Mouse (Mus musculus) frontal cortex, postnatal 14 days (tissue): ENCODE data around the gene Fam151b.

Source experiments
- DNase-seq, 2 experiments: peaks; one replicate each; pipeline ENCODE4 v3.0.0; 2022; ENCODE audit warnings: low spot score in 2 of 2

Gene Fam151b

GRCm38 (mm10) chr13:92483852-92484463 is at the start of gene Fam151b:
Gene Fam151b, minus strand, starts transcription at chr13:92484015.
- peak; percentile 80 to 89 for DNase-seq

DNA sequence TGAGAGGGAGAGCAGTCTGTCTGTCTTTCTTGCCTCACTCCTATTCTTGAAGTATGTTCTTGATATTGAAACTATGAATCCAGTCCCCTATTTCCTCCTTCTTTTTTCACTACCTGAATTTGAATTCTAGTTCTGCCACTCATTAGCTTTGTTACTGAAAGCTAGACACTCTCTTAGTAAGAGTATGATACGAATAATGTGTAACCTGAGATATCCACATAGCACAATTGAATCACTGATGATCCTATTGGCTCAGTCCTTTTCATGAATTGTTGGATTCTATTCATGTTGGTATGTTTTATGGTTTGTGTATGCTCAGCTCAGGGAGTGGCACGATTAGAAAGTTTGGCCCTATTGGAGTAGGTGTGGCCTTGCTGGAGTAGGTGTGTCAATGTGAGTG is 48.4 kb upstream of the Fam151b start:
- no peak for DNase-seq

DNA sequence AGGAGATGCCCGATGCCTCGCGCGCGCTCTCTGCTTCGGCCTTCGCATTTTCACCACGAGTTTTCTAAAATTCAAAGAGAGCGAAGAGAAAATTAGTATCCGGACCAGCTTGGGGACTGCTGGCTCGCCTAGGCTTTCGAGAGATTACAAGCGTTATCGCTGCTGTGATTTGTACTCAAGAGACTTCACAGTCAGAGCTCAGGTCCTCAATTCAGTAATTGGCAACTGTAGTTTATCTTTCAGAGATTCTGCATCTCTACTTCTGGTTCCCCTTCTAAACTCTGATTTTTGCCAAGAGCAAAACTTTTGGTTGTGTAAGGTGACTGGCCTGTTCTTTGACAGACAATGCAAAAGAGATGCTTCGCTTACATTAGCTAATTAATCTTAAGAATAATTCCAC is 47.4 kb upstream of the Fam151b start:
- DNase-seq = no peak

GRCm38 (mm10) chr13:92530721-92531211 is 47.0 kb upstream of the Fam151b start, which contains the start of gene Zfyve16:
Gene Zfyve16, minus strand, starts transcription at chr13:92530868.
- DNase-seq = peak; percentile 89 to 96

- no peak for DNase-seq
Measured at GRCm38 (mm10) chr13:92529828-92530720, 46.3 kb upstream of the Fam151b start.

- no peak for DNase-seq
Measured at GRCm38 (mm10) chr13:92523178-92523813, 39.5 kb upstream of the Fam151b start.

DNA sequence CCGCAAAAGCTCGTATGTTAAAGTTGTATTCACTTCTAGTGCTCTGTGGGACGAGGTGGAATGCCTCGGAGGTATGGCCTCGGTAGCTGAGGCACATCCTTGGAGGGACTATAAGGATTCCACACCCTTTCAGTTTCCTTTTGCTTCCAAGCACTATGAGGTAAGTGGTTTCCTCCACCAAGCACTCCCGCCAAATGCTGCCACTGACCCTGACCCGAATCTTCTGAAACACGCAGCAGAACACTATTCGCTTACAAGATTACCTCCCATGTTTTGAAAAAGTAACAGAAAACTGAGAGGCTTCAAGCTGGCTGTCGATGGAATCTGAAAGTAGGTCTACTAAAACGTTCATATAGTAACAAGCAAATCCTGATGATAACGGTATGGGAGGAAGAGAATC is 21.1 kb upstream of the Fam151b start:
- DNase-seq = no peak

DNA sequence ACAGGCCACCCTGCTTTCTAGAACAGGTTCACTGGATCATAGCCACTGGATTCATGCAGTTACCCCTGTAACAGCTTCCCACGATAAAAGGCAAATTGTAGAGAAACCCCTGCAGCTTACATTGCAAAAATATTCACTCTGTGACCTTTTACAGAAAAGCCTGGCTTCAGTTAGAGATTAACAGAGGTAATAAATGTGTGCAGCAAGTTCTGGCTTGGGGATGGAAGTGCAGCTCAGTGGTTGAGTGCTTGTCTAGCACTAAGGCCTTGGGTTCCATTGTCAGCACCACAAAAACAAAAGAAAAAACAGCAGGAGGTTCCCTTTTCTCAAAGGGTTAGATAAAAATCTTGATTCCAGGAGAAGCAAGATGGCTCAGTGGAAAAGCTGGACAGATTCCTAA is 8.1 kb upstream of the Fam151b start:
- DNase-seq = no peak

- no peak for DNase-seq
Measured at GRCm38 (mm10) chr13:92490817-92491216, 7.0 kb upstream of the Fam151b start.

- peak; percentile 20 to 21 for DNase-seq
Measured at GRCm38 (mm10) chr13:92483348-92483747, 467 bp downstream of the Fam151b start.

DNA sequence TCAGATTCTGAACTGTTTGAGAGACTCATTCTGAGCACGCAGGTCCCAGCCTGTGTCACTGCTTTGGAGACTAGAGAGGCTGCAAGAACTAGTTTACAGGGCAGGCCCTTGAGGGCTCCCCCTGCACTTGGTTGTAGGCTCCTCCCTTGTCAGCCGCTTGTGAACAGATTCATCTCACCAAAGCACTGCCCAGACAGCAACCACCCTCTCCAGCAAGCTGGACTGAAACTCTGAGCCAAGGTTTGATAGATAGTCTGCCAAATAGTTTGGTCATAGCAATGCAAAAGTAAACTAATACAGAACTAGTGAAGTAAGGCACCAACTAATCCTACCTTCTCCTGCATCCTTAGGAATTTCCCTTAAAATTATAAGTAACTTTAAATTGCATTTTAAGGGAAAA is 13.7 kb downstream of the Fam151b start:
- DNase-seq = no peak

DNA sequence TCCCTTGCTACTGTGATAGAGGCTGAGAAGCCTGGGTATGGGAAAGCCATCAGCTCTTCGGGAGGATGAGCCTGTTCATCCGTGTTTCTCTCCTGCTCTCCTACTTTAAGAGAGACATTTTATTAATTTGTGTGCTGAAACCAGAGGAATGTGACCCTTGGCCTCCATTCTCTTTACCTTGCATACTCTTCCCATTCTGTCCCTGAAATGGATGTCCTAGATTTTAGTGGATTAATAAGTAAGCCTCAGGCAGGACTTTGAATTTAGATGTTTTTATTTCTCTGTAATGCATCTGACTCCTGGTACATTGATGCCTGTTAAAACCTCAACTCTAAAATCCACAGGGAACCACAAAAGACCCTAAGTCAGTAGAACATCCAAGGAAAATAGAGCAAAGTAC is 14.4 kb downstream of the Fam151b start:
- no peak for DNase-seq

DNA sequence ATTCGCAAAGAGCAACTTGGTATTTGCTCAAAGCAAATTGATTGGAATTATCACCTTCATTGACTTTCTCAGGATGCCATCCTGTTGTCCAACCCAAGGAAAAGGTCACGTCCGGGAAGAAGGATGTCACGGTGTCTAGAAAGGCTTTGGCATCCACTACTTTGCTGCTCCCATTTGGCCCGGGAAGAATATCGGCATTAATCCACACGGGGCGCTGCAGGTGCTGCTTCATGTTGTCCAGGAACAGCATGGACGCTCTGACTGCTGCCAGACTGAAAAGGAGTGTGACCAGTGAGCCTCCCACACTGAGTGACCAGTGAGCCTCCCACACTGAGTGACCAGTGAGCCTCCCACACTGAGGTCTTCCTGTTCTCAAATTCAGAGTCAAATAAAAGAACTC is 15.9 kb downstream of the Fam151b start:
- no peak for DNase-seq

- no peak for DNase-seq
Measured at GRCm38 (mm10) chr13:92464698-92465097, 19.1 kb downstream of the Fam151b start.

- DNase-seq = no peak
Measured at GRCm38 (mm10) chr13:92446872-92447271, 36.9 kb downstream of the Fam151b start.

DNA sequence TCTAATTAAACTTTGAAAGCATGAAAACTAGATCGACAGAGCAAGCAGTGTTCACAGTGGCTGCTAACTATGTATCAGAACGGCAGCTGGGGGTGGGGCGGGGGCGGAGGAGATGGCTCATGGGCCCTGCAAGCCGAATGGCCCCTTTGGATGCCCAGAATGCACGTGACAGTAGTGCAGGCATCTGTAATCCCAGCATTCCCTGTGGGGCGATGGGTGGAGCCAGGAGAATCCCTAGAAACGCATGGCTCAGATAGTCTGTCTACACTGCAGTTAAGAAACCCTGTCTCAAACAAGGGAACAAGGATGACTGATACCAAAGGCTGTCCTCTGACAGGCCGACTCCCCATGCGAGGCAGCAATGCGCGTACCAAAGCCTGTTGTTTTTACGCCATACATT is 43.5 kb downstream of the Fam151b start:
- DNase-seq = no peak

DNA sequence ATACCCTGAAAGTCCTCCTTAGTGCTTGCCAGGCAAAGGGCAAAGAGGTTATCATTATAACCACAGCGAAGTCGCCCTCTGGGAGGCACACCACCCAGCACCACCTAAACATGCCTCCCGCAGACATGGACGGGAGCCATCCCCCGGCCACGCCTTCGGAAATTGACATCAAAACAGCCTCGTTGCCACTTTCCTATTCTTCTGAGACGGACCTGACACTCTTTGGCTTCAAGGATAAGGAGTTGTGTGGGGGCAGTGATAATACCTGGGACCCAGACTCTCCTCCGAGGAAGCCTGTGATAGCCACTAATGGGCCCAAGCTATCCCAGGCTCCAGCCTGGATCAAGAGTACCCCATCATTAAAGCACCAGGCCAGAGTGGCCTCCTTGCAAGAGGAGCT is 45.2 kb downstream of the Fam151b start:
- DNase-seq = no peak

DNA sequence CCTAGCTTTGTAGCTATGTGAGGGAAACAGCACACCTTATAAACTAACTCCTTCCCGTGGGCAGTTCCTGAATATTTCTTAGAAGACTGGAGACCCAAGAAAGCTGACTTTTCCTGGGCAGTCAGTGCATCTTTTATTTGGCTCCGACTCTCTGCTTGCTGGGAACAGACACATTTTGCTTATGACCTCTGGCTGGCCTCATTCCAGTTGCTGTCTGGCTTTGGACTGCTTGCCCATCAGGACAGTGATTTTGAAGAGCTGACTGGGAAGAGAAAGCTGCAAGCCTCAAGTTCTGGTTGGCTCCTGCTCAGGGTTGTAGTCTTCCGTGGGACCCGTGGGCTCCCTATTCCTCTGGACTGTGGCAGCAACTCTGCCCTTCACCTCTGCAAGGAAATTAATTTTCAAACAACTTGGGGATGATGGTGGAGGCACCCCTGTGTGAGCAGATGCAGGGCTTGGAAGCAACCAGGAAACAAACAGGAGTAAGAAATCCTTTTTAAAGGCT is 56.4 kb downstream of the Fam151b start:
- DNase-seq = no peak

DNA sequence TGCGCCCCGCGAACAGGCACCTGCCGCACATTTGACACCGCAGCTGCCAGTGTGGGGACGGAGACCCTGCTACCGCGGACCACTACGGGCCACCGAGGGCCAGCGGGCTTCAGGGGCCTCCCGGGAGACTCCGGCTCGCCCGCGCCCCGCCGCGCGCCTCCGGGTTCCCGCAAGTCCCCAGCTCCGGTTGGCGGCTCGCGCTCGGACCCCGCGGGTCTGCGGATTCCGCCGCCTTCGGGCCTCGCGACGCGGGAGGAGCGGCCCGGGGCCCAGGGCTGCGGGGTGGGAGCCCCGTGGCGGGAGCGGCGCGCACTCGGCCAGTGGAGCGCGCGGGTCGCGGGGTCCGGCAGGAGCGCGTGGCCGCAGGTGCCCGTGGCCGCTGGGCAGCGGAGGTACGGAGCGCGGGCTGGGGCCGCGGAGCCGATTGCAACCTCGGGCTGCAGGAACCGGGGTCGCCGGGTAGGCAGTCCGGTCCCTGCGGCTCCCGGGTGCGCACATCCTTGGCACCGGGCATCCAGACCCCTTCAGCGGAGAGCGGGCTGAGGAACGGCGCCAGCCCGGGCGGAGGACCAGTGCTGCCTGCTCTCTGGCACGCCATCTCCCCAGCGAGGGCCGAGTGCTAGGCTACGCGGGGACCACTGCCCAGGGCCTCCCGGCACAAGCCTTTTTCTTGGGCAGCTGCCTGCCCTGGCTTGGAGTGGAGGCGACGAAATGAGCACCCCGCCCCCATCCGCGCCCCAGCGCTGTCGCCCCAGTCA is 57.3 kb downstream of the Fam151b start:
- peak in 1 of 2 experiments; percentile 22 for DNase-seq

DNA sequence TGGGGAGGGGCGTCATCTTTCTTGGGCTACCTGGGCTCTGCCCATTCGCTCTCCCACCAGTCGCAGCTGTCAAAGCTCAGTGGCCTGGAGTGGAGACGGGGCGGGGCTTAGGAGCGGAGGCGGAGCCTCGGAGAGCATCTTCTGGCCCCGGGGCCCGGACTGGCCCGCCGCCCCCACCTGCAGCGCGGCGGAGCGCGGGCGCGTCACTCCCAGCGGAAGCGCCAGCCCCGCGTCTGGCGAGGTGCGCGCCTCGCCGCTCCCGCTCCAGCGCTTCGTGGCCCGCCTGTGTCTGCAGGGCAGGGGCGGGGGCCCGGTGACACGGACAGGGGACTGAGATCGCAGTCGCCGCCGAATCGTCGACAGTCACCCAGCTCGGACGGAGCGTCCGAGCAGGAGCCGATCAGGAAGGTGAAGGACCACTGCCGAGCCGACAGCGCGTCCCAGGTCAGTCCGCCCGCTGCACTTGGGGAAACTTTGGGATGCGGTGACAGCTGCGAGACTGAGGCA is 58.0 kb downstream of the Fam151b start, which contains the start of gene Ankrd34b:
TSS of gene Ankrd34b (plus strand) at position 139 of the 507 bp plus-strand sequence.
- DNase-seq = peak; percentile 23 to 48

- no peak for DNase-seq
Measured at GRCm38 (mm10) chr13:92423711-92424110, 60.1 kb downstream of the Fam151b start.
